Mouse (Mus musculus) heart, embryonic 11.5 days (tissue): ENCODE data around the gene Axl. TPM values are rescaled to one million over a fixed set of nuclear protein-coding genes. Genes with fewer than 3 reads are reported as not detected.
A peak's percentile ranks its signal among the peaks of the same experiment; 100 is the strongest.

Experiments
- ATAC-seq: fragments of 200-750 bp; cut with Nextera tagmentation; replicated peaks from 2 replicates; pipeline ENCODE4 v1.8.0; 2017; ENCODE audit warnings: moderate library complexity; ENCODE audit not compliant: insufficient number of reproducible peaks, low FRiP score, low TSS enrichment
- H3K27ac ChIP-seq: fragments of 300-500 bp; sonication (generic); 2 replicates; pipeline ENCODE4 v1.5.1; 2014; ENCODE audit warnings: mild to moderate bottlenecking, low read depth, low read length
- H3K27me3 ChIP-seq: fragments of 300-500 bp; sonication (generic); 2 replicates; pipeline ENCODE4 v1.6.1; 2014; ENCODE audit warnings: mild to moderate bottlenecking, low read length, mixed read lengths; ENCODE audit not compliant: control insufficient read depth, insufficient read depth
- H3K36me3 ChIP-seq: fragments of 300-500 bp; sonication (generic); 2 replicates; pipeline ENCODE4 v1.6.1; 2014; ENCODE audit warnings: mild to moderate bottlenecking, low read length, moderate library complexity, mixed read lengths; ENCODE audit not compliant: control insufficient read depth, insufficient read depth
- H3K4me1 ChIP-seq: fragments of 300-500 bp; sonication (generic); 2 replicates; pipeline ENCODE4 v1.6.1; 2014; ENCODE audit warnings: low read length; ENCODE audit not compliant: control insufficient read depth, insufficient read depth
- H3K4me2 ChIP-seq: fragments of 300-500 bp; sonication (generic); 2 replicates; pipeline ENCODE4 v1.6.1; 2014; ENCODE audit warnings: mild to moderate bottlenecking, moderate library complexity
- H3K4me3 ChIP-seq: fragments of 300-500 bp; sonication (generic); 2 replicates; pipeline ENCODE4 v1.5.1; 2014; ENCODE audit warnings: low read depth, low read length
- H3K9ac ChIP-seq: fragments of 300-500 bp; sonication (generic); 2 replicates; pipeline ENCODE4 v1.6.1; 2014; ENCODE audit warnings: mild to moderate bottlenecking, low read depth, low read length, moderate library complexity
- H3K9me3 ChIP-seq: fragments of 300-500 bp; sonication (generic); replicated peaks from 2 replicates; pipeline ENCODE4 v1.6.1; 2016; ENCODE audit warnings: low read length; ENCODE audit not compliant: control insufficient read depth
- WGBS: fragments of 180-500 bp; shearing (Covaris S2); extraction: QIAGEN DNeasy Blood & Tissue Kit; methylation state at CpG from one replicate; pipeline ENCODE4 v1.1.7; 2014; ENCODE audit not compliant: insufficient replicate concordance; 5-methylcytosine and 5-hydroxymethylcytosine counted together
- microRNA-seq: library from miRNA; unstranded; fragments of <30 nt; microRNA quantifications from one replicate; pipeline ENCODE4, GENCODE M21; 2016; ENCODE audit warnings: borderline number of aligned reads
- polyA plus RNA-seq: library from polyadenylated mRNA; unstranded; fragments of >200 nt; fragmentation: Nextera tagmentation; extraction: Ambion mirVana; gene quantifications from 2 replicates; pipeline ENCODE4 v1.2.1, GENCODE M21; 2014

Gene Axl
- polyA plus RNA-seq, 1 experiment from 2014 or later, result 54.5 TPM

DNA sequence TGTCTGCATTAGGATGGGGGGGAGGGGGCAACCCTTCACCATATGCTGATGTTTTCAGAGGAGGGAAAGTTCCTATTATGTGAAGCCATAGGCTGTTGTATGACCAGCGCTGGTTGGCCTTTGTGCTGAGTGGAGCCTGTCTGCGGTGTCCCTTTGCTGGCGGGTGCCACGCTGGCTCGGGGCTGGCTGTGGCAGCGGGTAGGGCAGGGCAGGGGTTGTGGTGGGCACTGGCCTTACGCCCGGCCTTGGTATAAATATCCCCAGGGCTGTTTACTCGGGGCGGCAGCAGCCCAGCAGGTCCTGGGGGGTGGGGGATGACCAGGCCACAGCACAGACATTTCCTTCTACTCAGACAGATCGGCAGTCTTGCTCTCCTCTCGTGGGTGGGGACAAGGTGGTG is 78.5 kb downstream of the Axl start:
- no peak for ATAC-seq
- Histone ChIP-seq H3K4me1 (peaks cover 62% of the 10 kb centered on the region), H3K9ac (peak overlapping the region; percentile 65), H3K4me3 (peak overlapping the region; percentile 4; the same call in 1 of the 2 replicates), H3K27ac (peak overlapping the region; percentile 75), H3K36me3 (peaks cover 23% of the 10 kb centered on the region), H3K4me2 (peak overlapping the region; percentile 58), H3K9me3 (no peaks in the 10 kb centered on the region), H3K27me3 (no peaks in the 10 kb centered on the region)
- 12% methylated on average over 12 of the region's 12 CpGs for WGBS

DNA sequence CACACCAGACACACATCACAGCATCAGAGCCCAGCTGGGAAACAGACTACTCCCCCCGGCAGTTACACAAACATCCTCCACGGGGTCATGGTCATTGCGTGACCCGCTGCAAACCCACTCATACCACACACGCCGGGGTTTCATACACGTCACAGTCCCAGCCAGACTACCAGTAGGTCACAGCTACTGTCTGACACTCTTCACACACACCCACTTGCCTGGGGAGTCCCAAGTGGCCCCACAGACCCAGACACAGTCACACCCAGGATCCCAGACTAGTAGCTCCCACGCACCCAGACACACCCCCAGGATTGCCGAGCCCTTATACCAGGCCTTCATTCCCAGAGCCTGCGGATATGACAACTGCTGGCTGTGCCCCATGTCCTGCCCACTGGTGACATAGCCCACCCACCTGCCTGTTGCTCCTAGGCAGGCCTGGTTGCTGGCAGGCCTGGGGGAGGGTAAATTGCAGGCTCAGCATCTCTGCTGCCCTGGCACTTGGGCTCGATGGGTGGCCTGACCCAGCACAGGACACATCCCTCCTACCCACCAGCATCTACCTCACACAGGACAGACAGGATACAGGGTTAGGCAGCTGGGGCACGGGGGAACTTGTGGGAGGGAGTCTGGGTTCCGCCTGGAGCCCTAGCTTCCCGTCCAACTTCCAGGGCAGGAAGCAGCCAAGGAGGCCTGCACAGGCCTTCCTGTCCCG is 80.8 kb downstream of the Axl start:
- Histone ChIP-seq H3K9me3 (no peaks in the 10 kb centered on the region), H3K27ac (peak overlapping the region; percentile 71), H3K4me2 (no peak overlapping the region), H3K4me1 (peaks cover 75% of the 10 kb centered on the region), H3K9ac (no peak overlapping the region), H3K4me3 (no peak overlapping the region), H3K27me3 (no peaks in the 10 kb centered on the region), H3K36me3 (peaks cover 6% of the 10 kb centered on the region)
- 0 out of 2 replicates have a peak, but pooled peaks have one; percentile 12 for ATAC-seq
- WGBS, result 51% methylated on average over 15 of the region's 15 CpGs

Small RNA genes lying within 50 kb of the gene (microRNA-seq; reads per million reads assigned to microRNA genes)
- gene Gm24865, result not detected

Other genes starting within 250 kb of the Axl start
- not detected in 2 replicates for gene Ceacam2, start 248.8 kb downstream of the Axl start, polyA plus RNA-seq
- gene Erich4, start 172.8 kb downstream of the Axl start, polyA plus RNA-seq, result not detected in 2 replicates
- gene Dmac2, start 169.3 kb downstream of the Axl start, polyA plus RNA-seq, result 52.3 and 60.3 TPM in 2 replicates
- 2.5 and 4.0 TPM in 2 replicates for gene B3gnt8, start 162.1 kb downstream of the Axl start, polyA plus RNA-seq
- gene Bckdha, start 129.7 kb downstream of the Axl start, polyA plus RNA-seq, result 41.4 and 45.7 TPM in 2 replicates
- gene Exosc5, start 129.5 kb downstream of the Axl start, polyA plus RNA-seq, result 40.4 and 44.8 TPM in 2 replicates
- 1.2 and 2.0 TPM in 2 replicates for gene Tmem91, start 113.5 kb downstream of the Axl start, polyA plus RNA-seq
- gene B9d2, start 107.9 kb downstream of the Axl start, polyA plus RNA-seq, result 28.0 and 29.5 TPM in 2 replicates
- 3.5 and 3.6 TPM in 2 replicates for gene Tgfb1, start 101.7 kb downstream of the Axl start, polyA plus RNA-seq
- gene Ccdc97, start 69.6 kb downstream of the Axl start, polyA plus RNA-seq, result 25.5 and 25.6 TPM in 2 replicates
- 47.7 and 53.3 TPM in 2 replicates for gene Hnrnpul1, start 33.9 kb downstream of the Axl start, polyA plus RNA-seq
- gene Cyp2s1, start 28.2 kb upstream of the Axl start, polyA plus RNA-seq, result 4.0 and 5.5 TPM in 2 replicates
- not detected in 2 replicates for gene Cyp2b10, start 108.9 kb upstream of the Axl start, polyA plus RNA-seq